Mouse (Mus musculus) CD4-positive, CD25-positive, alpha-beta regulatory T cell, adult 2 months (primary cell): ENCODE results near the gene Myo9b.
A peak's percentile ranks its signal among the peaks of the same experiment; 100 is the strongest.

ENCODE experiments used
- DNase-seq: peaks from one replicate; pipeline ENCODE4 v3.0.0-alpha.2; 2012; ENCODE audit warnings: low read depth, low spot score

Myo9b gene

DNA sequence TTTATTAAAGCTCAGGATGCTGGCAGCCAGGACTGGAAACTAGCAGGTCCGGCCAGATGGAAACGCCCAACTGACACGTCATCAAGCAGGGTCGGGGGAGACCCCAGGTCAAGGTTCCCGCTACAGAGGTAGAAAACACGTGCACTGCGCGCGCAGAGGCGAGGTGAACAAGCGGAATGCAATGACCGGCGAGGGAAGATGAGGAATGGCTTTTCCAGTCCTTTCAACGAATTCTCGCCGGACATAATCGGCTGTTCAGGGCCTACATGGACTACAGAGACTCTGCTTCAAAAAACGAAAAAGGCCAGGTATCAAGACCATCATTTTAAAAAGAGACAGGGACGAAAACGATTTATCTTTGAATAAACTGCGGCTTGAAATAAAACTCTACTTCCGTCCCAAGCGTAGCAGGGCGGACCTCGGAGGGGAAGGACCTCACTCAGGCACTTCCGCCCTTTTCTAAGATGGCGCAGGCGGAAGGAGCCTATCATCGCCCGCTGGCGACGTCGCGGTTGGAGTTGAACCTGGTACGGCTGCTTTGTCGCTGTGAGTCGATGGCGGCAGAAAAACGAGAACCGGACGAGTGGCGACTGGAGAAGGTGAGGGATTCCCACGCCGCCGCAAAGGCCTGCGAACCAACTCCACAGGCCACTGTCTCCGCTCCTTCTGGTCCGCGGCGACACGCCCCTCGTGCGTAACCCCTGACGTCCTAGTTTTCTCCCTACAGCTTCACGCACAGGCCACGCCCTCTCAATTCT lies 94.4 kb downstream of the Myo9b start, which contains the start of gene Use1:
Gene Use1, plus strand, starts transcription at position 78 of the 758 bp plus-strand sequence.
- peak; percentile 97 for DNase-seq

DNA sequence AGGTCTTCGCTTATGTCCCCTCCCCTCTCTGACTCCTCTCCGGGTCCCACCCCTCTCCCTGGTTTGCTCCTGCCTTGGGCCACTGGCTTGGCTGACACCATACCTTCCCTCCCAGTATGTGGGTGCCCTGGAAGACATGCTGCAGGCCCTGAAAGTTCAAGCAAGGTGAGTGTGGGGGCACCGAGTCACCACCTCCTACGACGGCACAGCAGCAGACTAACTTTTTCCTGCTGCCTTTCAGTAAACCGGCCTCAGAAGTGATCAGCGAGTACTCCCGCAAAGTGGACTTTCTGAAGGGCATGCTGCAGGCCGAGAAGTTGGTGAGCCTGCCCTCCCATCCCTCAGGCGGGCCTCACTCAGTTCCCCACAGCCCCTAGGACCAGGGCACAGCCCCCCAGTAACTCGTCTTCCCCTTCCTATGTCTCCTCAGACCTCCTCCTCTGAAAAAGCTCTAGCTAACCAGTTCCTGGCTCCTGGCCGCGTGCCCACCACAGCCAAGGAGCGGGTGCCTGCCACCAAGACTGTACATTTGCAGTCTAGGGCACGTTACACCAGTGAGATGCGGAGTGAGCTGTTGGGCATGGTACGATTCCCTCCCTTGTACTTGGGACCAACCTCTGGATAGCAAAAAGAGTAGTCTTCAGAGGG lies 95.1 kb downstream of the Myo9b start:
- no peak for DNase-seq

GRCm38 (mm10) chr8:71368366-71368765 lies 95.9 kb downstream of the Myo9b start:
- no peak for DNase-seq

DNA sequence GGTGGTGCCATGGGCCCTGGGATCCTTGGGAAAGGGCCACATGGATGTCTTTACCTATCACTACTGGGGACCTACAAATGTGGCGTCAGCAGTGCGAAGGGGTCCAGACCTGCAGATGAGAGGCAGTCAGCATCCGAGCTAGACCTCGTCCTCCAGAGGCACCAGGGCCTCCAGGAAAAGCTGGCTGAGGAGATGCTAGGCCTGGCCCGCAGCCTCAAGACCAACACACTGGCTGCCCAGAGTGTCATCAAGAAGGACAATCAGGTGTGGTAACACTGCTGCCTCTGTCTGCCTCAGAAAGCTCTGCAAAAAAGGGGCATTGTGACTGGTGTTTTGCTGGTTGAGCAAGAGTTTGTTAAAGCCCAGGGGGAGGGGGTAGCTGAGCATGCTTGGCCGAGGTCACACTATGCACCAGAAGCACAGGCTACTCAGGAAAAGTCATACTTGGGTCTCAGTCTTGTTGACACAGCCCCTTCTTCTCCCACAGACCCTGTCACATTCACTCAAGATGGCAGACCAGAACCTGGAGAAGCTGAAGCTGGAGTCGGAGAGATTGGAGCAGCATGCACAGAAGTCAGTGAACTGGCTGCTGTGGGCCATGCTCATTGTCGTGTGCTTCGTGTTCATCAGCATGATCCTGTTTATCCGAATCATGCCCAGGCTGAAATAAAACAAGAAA lies 96.7 kb downstream of the Myo9b start:
- DNase-seq, result no peak

DNA sequence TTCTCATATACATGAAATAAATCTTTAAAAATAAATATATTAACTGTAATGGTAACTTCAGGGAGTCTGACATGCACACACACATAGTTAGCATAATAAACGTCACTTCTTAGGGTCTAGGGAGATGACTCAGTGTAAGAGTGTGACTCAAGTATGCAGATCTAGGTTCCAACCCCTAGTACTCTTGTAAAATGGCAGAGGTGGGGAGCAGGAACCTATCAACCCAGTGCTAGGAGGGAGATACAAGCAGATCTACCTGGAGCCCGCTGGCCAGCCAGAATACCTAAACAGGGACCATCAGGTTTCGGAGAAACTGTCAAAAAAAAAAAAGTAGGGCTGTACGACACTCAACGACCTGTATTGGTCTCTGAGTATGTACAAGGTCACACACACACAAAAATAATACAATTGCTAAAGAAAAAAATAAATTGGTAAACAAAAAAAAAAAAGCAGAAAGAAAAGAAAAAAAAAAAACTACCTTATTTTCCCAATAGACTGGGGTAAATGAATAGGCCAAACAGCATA lies 98.3 kb downstream of the Myo9b start:
- DNase-seq, result peak; percentile 37

- DNase-seq, result peak; percentile 99
Observed at GRCm38 (mm10) chr8:71371236-71371848, 98.8 kb downstream of the Myo9b start, which contains the start of gene Ocel1. Gene Ocel1, plus strand, starts transcription at chr8:71371298.

GRCm38 (mm10) chr8:71372427-71372826 lies 99.9 kb downstream of the Myo9b start:
- no peak for DNase-seq

DNA sequence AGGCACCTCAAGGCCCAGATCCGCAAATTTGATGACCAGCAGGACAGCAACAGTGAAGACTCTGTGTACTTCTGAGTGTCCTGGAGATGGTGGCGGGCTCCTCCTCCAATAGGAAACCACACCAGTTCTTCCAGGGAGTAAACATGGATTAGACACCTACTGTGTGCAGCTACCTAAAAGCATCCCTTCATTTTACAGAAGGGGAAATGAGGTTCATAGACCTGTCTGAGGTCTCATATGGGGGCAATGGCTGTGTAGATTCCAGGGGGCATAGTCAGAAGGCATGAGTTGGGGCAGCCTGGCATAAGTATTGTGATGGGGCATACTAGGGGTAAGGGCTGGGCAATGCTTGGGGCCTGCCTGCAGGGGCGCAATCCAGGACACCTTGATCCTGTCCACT lies 100.5 kb downstream of the Myo9b start:
- no peak for DNase-seq

DNA sequence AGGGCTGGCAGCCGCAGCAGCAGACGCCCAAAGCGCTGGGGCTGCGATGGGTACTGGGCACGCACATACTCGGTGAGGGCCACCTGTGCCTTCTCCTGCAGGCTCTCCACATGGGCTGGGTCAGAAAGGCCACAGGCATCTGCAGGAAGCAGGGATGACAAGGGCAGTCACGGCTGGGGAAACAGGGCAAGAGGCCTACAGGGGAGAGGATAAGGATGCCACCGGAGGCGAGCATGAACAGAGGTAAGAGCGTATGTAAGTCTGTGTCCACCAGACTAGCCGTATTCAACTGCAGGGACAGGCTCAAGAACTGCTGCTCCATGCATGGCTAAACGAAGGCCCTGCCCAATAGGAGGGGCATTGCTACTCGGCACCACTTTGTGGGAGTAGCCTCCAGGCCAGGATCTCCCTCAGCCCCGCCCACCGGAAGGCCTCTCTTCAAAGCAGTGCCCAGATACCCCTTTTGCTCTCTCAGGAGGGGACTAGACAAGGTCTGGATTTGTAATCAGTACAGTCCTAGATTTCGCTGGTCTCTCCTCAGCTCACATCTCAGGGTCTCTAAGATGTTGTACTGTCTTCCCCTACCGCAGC lies 102.2 kb downstream of the Myo9b start:
- no peak for DNase-seq

- DNase-seq, result peak; percentile 71
Observed at GRCm38 (mm10) chr8:71375581-71376422, 103.3 kb downstream of the Myo9b start.

- DNase-seq, result no peak
Observed at GRCm38 (mm10) chr8:71376423-71377030, 104.0 kb downstream of the Myo9b start.

GRCm38 (mm10) chr8:71379008-71379407 lies 106.5 kb downstream of the Myo9b start:
- DNase-seq, result no peak

DNA sequence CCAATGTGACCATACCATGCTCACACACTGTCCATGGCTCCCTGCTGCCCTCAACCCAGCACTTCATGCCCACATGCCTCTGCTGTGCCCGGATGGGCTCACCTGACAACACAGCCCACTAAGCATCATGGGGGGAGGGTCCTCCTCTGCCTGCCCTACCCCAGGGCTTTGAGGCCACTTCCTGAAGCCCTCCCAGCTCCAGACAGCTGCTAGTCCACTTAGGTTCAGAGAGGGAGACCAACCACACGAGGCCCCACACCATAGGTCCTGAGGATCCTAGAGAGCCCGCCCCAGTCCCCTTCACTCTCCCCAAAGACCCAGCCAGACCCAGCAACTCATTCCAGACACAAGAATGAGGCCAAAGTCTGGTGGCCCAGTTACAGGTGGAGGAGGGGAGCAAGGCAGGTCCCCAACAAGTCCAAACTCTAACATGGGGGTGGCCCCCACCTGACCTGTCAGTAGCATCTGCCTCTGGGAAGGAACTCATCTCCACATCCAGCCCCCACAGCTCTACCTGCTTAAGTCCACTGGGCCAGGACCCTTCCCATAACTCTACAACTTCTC lies 107.1 kb downstream of the Myo9b start:
- no peak for DNase-seq

DNA sequence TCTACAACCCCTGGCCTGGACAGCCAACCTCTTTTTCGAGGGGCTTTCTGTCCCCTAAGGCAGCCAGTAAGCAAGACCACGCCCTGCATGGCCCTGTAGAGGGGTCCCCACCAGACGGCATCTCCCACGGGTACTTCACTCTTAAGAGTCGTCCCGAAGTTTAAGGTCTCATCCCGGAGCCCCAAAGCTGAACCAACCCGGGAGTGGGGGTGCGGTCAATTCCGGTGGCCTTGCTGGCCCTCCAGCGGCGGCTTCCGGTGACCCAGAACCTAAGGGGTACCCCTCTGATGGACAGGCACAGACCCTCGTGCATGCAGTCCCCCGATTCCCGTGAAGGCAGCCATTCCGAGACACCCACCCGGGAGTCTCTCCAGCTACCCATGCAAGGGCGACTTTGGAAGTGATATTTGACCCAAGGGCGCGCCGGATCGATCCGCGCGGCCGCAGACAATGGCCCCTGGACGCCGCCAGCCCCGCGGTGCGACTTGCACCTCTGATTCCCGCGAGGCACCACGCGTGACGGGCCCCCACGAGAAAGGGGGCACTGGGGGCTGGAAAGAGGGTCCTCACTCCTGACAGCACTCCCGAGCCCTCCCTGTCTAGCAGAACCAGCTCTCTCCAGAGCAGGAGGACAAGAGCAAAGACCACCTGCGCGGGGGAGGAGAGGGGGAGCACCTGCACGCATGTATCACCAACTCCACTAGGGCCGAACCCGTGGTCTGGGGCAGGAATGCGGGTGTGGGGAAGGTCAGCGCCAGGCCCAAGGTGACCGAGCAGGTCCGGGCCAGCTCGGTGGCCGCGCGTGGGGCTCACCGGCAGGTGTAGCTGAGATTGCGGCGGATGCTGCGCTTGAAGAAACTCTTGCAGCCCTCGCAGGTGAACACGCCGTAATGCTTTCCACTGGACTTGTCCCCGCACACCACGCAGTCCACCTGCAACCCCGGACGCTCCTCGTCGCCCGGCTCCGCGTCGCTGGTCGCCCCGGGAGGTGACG lies 108.0 kb downstream of the Myo9b start:
- DNase-seq, result peak; percentile 37

DNA sequence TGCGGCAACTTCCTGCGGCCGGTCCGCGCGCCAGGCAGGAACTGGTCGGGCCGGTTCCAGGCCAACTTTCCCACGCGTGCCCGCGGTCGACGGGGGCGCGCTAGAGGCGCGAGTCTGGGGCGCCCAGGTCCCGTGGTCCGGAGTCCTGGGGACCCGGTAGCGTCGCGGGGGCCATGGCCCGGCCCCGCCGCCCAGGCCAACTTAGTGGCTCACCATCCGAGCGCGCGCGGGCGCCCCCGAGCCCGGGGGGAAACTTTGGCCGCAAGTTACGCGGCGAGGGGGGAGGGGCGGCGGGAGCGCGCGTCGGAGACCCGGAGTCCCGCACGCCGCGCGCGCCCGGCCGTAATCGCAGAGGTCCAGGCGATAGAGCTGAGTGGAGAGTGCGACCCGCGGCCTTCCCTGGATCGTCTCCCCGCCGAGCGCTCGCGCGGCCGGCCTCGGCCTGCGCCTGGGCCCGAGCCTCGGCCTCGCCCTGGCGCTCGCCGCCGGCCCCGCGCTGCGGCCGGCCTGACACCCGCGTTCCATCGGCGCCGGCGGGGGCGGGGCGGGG lies 109.0 kb downstream of the Myo9b start, which contains the start of gene Nr2f6:
Gene Nr2f6, minus strand, starts transcription at position 540 of the 550 bp plus-strand sequence.
- no peak for DNase-seq

DNA sequence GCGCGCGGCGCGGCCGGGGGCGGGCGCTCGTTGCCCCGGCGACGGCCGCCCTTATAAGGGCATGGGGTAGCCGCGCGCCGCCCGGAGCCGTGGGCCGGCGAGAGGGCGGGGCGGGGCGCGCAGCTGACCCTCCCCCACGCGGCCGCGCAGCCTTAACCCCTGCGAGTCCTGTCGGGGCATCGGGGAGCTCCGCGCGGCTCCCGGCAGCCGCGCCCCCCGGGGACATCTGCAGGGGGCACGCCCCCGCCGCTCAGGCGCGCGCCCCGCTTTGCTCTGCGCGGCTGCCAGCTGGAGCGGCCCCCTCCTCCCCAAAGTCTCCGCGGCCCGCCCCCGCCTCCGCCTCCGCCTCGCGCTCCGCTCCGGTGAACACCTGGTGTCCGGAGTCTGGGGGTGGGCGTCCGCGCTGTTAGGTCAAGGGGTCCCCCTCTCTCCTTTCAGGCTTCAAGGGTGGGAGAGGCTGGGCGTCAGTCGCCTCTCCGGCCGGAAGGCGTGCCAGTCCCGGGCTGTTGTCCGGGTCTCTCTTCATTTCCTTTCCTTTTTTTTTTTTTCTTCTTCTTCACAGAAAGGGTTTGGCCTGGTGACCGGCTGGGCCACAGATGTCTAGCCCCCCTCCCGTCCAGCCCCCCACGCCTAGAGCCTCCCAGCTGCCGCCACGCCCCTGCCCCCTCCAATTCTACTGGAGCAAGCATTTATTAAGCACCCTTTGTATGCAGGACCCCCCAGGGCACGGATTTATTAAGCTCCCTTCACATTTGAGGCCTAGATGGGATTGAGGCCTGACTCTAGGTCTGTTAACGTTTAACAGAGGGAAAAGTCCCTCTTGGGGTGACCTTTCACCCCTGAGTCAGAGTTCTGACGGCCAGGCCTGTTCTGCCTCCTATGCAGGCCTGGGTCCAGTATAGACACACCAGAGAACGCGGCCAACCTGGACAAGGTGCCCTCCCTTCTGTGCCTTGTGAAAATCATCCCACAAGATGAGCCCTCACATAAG lies 109.8 kb downstream of the Myo9b start:
- DNase-seq, result peak; percentile 82

- no peak for DNase-seq
Observed at GRCm38 (mm10) chr8:71383396-71383795, 110.9 kb downstream of the Myo9b start.
